Mouse (Mus musculus) hindbrain, postnatal 0 days (tissue): ENCODE measurements at regions not wholly inside any gene's neighbourhood (a gene's known extent, or its start where the extent isn't known, plus 50 kb on each side); places are given as distances from the start of the nearest gene placed in this dataset.
"Not testable (repeated sequence)": the region's sequence is repeated elsewhere in the genome, so short reads cannot be mapped to it uniquely, and the experiment has no call there.

Experiments used
- ATAC-seq: fragments of 200-750 bp; cut with Nextera tagmentation; 2 replicates; pipeline ENCODE4 v1.8.0; 2017; ENCODE audit warnings: mild to moderate bottlenecking, moderate TSS enrichment, moderate library complexity
- DNase-seq: peaks from one replicate; pipeline ENCODE4 v3.0.0-alpha.2; 2015; ENCODE audit warnings: low spot score
- H3K27ac ChIP-seq: fragments of 300-500 bp; sonication (generic); 2 replicates; pipeline ENCODE4 v1.5.1; 2014; ENCODE audit warnings: mild to moderate bottlenecking
- H3K27me3 ChIP-seq: fragments of 300-500 bp; sonication (generic); 2 replicates; pipeline ENCODE4 v1.6.1; 2014; ENCODE audit warnings: low read length, mixed read lengths; ENCODE audit not compliant: insufficient read depth
- H3K36me3 ChIP-seq: fragments of 300-500 bp; sonication (generic); 2 replicates; pipeline ENCODE4 v1.6.1; 2014; ENCODE audit warnings: low read length, mixed read lengths; ENCODE audit not compliant: insufficient read depth
- H3K4me1 ChIP-seq: fragments of 300-500 bp; sonication (generic); 2 replicates; pipeline ENCODE4 v1.6.1; 2014; ENCODE audit warnings: antibody characterized with exemption, low read length, mixed read lengths; ENCODE audit not compliant: insufficient read depth
- H3K4me2 ChIP-seq: fragments of 300-500 bp; sonication (generic); 2 replicates; pipeline ENCODE4 v1.6.1; 2014; ENCODE audit warnings: low read depth, mild to moderate bottlenecking, low read length, moderate library complexity, mixed read lengths
- H3K4me3 ChIP-seq: fragments of 300-500 bp; sonication (generic); 2 replicates; pipeline ENCODE4 v1.5.1; 2014; ENCODE audit warnings: low read length
- H3K9ac ChIP-seq: fragments of 300-500 bp; sonication (generic); replicated peaks from 2 replicates; pipeline ENCODE4 v1.6.1; 2014; ENCODE audit warnings: mild to moderate bottlenecking, low read length, moderate library complexity, mixed read lengths
- H3K9me3 ChIP-seq: fragments of 300-500 bp; sonication (generic); 2 replicates; pipeline ENCODE4 v1.6.1; 2016; ENCODE audit warnings: low read length, mixed read lengths
- CTCF ChIP-seq: IDR thresholded peaks from 2 replicates; pipeline ENCODE4 v1.5.1; 2016; ENCODE audit warnings: antibody characterized with exemption, control low read depth, low read depth
- WGBS: fragments of 180-500 bp; shearing (Covaris S2); extraction: QIAGEN DNeasy Blood & Tissue Kit; methylation state at CpG from one replicate; pipeline ENCODE4 v1.1.7; 2014; 5-methylcytosine and 5-hydroxymethylcytosine counted together

GRCm38 (mm10) chr17:69850075-69850474, 118.8 kb upstream of the Dlgap1 start:
- whole genome bisulfite sequencing: 13% methylated on average over 1 of the region's 1 CpGs
- no peak overlapping the region for H3K4me3 ChIP-seq
- no peaks in the 10 kb centered on the region for H3K4me1 ChIP-seq
- H3K27ac ChIP-seq: no peak overlapping the region
- no peak overlapping the region for H3K4me2 ChIP-seq
- ATAC-seq (no peak), DNase-seq (no peak)
- H3K9me3 ChIP-seq: no peaks in the 10 kb centered on the region
- no peaks in the 10 kb centered on the region for H3K36me3 ChIP-seq
- no peak overlapping the region for H3K9ac ChIP-seq
- peak; percentile 38; the same call in 1 of the 2 replicates for TF ChIP-seq CTCF
- H3K27me3 ChIP-seq: no peaks in the 10 kb centered on the region

GRCm38 (mm10) chr17:69879958-69880357, 88.9 kb upstream of the Dlgap1 start:
- not testable (repeated sequence) for H3K4me3 ChIP-seq, H3K4me2 ChIP-seq, ATAC-seq, H3K9me3 ChIP-seq, H3K4me1 ChIP-seq, H3K36me3 ChIP-seq, H3K9ac ChIP-seq, H3K27me3 ChIP-seq, H3K27ac ChIP-seq
- peak; percentile 30 for DNase-seq
- 81% methylated on average over 8 of the region's 8 CpGs for WGBS

- Histone ChIP-seq H3K4me2 (no peak overlapping the region), H3K4me3 (no peak overlapping the region), H3K9ac (no peak overlapping the region), H3K36me3 (no peaks in the 10 kb centered on the region), H3K27me3 (no peaks in the 10 kb centered on the region), H3K4me1 (no peaks in the 10 kb centered on the region), H3K9me3 (no peaks in the 10 kb centered on the region), H3K27ac (no peak overlapping the region)
- ATAC-seq (no peak), DNase-seq (no peak)
- TF ChIP-seq CTCF: no peak
- WGBS: 66% methylated on average over 4 of the region's 4 CpGs
Measured at GRCm38 (mm10) chr17:69893980-69894379, 74.9 kb upstream of the Dlgap1 start.
